Comparison of ENCODE assay signal across 27 mouse cellular contexts in genomic region chr13:109625466-109626129, GRCm38 (mm10).
DNase-seq lines count a peak whose midpoint lies in the region; ATAC-seq lines count a peak whose summit lies in the region.
"Had no signal": no experiment of that assay in that cellular context is flagged by ENCODE, and none has a peak within 500 bp of the region (broad histone marks: within the 10 kb centered on the region; RNA-seq: fewer than 3 reads in every experiment).

No protein-coding gene starts in this region.

- no peak for ATAC-seq in heart, embryonic 11.5 days (replicated peaks; ENCODE audit: insufficient number of reproducible peaks, low FRiP score, low TSS enrichment)
- no peak for ATAC-seq in heart, embryonic 16.5 days (replicated peaks; ENCODE audit: extremely low read depth, insufficient read depth, low FRiP score)
- no peak for ATAC-seq in forebrain, embryonic 14.5 days
- ATAC-seq: forebrain, postnatal 0 days; hindbrain, embryonic 16.5 days; midbrain, embryonic 16.5 days had no signal

- H3K9ac ChIP-seq in heart, embryonic 11.5 days (ENCODE audit: low read depth, low read length): no peak overlapping the region
- no peak overlapping the region for H3K9ac ChIP-seq in heart, embryonic 16.5 days (ENCODE audit: low read length)
- no peak overlapping the region for H3K9ac ChIP-seq in forebrain, embryonic 14.5 days (ENCODE audit: low read length)
- H3K9ac ChIP-seq: forebrain, postnatal 0 days; kidney, embryonic 15.5 days; liver, embryonic 14.5 days had no signal

- peaks cover 8% of the 10 kb centered on the region for H3K4me1 ChIP-seq in heart, embryonic 11.5 days (ENCODE audit: control insufficient read depth, insufficient read depth, low read length)
- peaks cover 16% of the 10 kb centered on the region for H3K4me1 ChIP-seq in heart, embryonic 16.5 days (ENCODE audit: control insufficient read depth, insufficient read depth, low read length)
- no peaks in the 10 kb centered on the region for H3K4me1 ChIP-seq in forebrain, embryonic 14.5 days (ENCODE audit: control insufficient read depth, insufficient read depth, low read length)
- H3K4me1 ChIP-seq: kidney, embryonic 15.5 days had no signal

- peak overlapping the region; percentile 12; the same call in 1 of the 2 replicates for H3K4me2 ChIP-seq in heart, embryonic 11.5 days
- peak overlapping the region; percentile 38 for H3K4me2 ChIP-seq in heart, embryonic 16.5 days (ENCODE audit: low read depth, low read length)
- no peak overlapping the region for H3K4me2 ChIP-seq in forebrain, embryonic 14.5 days (ENCODE audit: low read length)
- H3K4me2 ChIP-seq: kidney, embryonic 15.5 days had no signal

- no peaks in the 10 kb centered on the region for H3K27me3 ChIP-seq in heart, embryonic 11.5 days (ENCODE audit: control insufficient read depth, insufficient read depth, low read length)
- H3K27me3 ChIP-seq in heart, embryonic 16.5 days (ENCODE audit: control insufficient read depth, insufficient read depth, low read length): no peaks in the 10 kb centered on the region
- no peaks in the 10 kb centered on the region for H3K27me3 ChIP-seq in forebrain, embryonic 14.5 days (replicated peaks; ENCODE audit: control insufficient read depth, insufficient read depth, low read length)
- H3K27me3 ChIP-seq: kidney, embryonic 15.5 days had no signal

- no peak for DNase-seq in heart, adult 8-10 months (ENCODE audit: low spot score)
- no peak for DNase-seq in heart, postnatal 36 days
- DNase-seq in ES-CJ7 (ENCODE audit: low read depth, low spot score): peak; percentile 52
- no peak for DNase-seq in adipocyte (ENCODE audit: low spot score)
- no peak for DNase-seq in forebrain, embryonic 14.5 days (ENCODE audit: low spot score)
- DNase-seq: adrenal gland, postnatal 25 days; cerebellum, adult 11-12 months; cerebellum, adult 9-11 months; forebrain, postnatal 0 days; gastrocnemius, postnatal 10 days; kidney, adult 18-20 months; kidney, postnatal 25 days; liver; lung, adult 2 months; lung, postnatal 10 days; spleen, adult 18-20 months; thymus, adult 2 months; thymus, postnatal 36 days had no signal

- no peaks in the 10 kb centered on the region for H3K9me3 ChIP-seq in heart, embryonic 11.5 days (replicated peaks; ENCODE audit: control insufficient read depth, low read length)
- no peaks in the 10 kb centered on the region for H3K9me3 ChIP-seq in heart, embryonic 16.5 days (replicated peaks; ENCODE audit: control insufficient read depth, low read length)
- no peaks in the 10 kb centered on the region for H3K9me3 ChIP-seq in forebrain, embryonic 14.5 days (replicated peaks; ENCODE audit: control insufficient read depth, low read length)
- H3K9me3 ChIP-seq: kidney, embryonic 15.5 days; midbrain, embryonic 10.5 days had no signal

- H3K4me3 ChIP-seq in heart, embryonic 11.5 days (ENCODE audit: low read depth, low read length): no peak overlapping the region
- no peak overlapping the region for H3K4me3 ChIP-seq in heart, embryonic 16.5 days (ENCODE audit: low read length)
- H3K4me3 ChIP-seq in forebrain, embryonic 14.5 days (ENCODE audit: low read depth, low read length): no peak overlapping the region
- H3K4me3 ChIP-seq: erythroblast, embryonic 14.5 days; kidney, embryonic 15.5 days; midbrain, embryonic 10.5 days had no signal

- H3K27ac ChIP-seq in heart, embryonic 11.5 days (ENCODE audit: low read depth, low read length): peak overlapping the region; percentile 74
- H3K27ac ChIP-seq in heart, embryonic 16.5 days (ENCODE audit: low read length): peak overlapping the region; percentile 79
- H3K27ac ChIP-seq in forebrain, embryonic 14.5 days (ENCODE audit: low read depth, low read length): no peak overlapping the region
- H3K27ac ChIP-seq: kidney, embryonic 15.5 days; liver, embryonic 14.5 days; macrophage; midbrain, embryonic 10.5 days had no signal

- WGBS in heart, embryonic 11.5 days (ENCODE audit: insufficient replicate concordance): 83% methylated on average over 18 of the region's 18 CpGs
- 84% methylated on average over 18 of the region's 18 CpGs for WGBS in heart, embryonic 16.5 days
- 86% methylated on average over 18 of the region's 18 CpGs for WGBS in forebrain, embryonic 14.5 days

- no peaks in the 10 kb centered on the region for H3K36me3 ChIP-seq in heart, embryonic 11.5 days (ENCODE audit: control insufficient read depth, insufficient read depth, low read length)
- no peaks in the 10 kb centered on the region for H3K36me3 ChIP-seq in heart, embryonic 16.5 days (ENCODE audit: control insufficient read depth, insufficient read depth)
- H3K36me3 ChIP-seq in forebrain, embryonic 14.5 days (ENCODE audit: control insufficient read depth, insufficient read depth, low read length): no peaks in the 10 kb centered on the region
- H3K36me3 ChIP-seq: kidney, embryonic 15.5 days; midbrain, embryonic 10.5 days had no signal

- intact Hi-C loops in heart, postnatal 36 days (cut with DNase I): no loop called here
